Mouse (Mus musculus) bone marrow macrophage, adult 2 months (primary cell): ENCODE results near the gene Csnk1g1.

Source experiments
- CTCF ChIP-seq: IDR thresholded peaks from 2 replicates; pipeline ENCODE4 v1.5.1; 2012; ENCODE audit warnings: low read depth, mild to moderate bottlenecking, low read length, moderate library complexity
- POLR2A ChIP-seq: IDR thresholded peaks from 2 replicates; pipeline ENCODE4 v1.6.1; 2012; ENCODE audit warnings: mild to moderate bottlenecking, low read depth, low read length, borderline replicate concordance

DNA sequence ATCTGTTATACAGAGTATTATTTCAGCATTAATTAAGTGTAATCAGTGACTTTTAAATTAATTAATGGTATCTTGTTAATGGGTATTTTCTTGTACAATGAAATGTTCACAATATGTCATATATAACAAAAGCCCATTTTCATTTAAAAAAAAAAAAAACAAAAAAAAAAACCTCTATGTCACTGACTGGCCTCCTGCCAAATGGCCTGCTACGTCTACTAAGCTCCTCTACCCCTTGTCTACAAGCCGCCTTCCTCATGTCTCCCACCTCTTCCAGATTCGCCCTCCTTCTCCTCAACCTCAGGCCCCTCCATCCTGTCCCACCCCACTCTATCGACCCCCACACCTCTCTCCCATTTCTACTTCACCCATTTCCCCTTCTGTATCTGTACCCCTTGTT is 142.8 kb downstream of the Csnk1g1 start:
- TF ChIP-seq POLR2A (no peak), CTCF (no peak)
